Mouse (Mus musculus) lung, adult 18-20 months (tissue): ENCODE results near the gene B230217C12Rik.

Experiments
- DNase-seq, 2 experiments: peaks; one replicate each; pipeline ENCODE4 v3.0.0; 2022; ENCODE audit warnings: mixed read lengths in 2 of 2

The B230217C12Rik gene

GRCm38 (mm10) chr11:97874396-97874795 lies 33.8 kb downstream of the B230217C12Rik start:
- no peak for DNase-seq

GRCm38 (mm10) chr11:97877341-97877740 lies 36.8 kb downstream of the B230217C12Rik start:
- no peak for DNase-seq

DNA sequence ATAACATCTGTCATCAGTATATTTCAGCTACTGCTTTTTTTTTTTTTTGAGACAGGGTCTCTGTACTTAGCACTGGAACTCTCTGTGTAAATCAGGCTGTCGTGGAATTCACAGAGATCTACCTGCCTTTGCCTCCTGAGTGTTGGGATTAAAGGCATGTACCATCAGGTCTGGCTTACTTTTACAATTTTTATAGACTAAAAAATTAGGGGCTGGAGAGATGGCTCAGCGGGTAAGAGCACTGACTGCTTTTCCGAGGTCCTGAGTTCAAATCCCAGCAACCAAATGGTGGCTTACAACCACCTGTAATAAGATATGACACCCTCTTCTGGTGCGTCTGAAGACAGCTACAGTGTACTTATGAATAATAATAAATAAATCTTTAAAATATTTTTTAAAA lies 39.8 kb downstream of the B230217C12Rik start:
- no peak for DNase-seq

DNA sequence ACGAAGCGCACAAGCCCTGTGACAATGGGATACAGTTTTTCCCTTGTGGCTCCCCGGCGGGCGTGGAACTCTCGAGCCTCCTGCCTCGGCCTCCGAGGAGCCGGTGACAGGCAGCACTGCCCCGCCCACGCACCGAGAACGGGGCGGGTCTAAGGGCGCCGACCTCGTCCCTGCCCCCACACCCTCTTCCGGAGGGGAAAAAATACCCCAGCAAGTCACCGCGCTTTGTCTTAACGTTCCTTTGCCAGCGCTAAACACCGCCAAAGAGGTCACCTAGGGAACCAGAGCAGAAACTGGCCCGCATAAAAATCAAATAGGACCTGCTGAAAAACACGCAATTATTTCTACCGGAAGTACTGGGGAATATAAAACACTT lies 43.0 kb downstream of the B230217C12Rik start:
- DNase-seq: peak; percentile 80 to 81

DNA sequence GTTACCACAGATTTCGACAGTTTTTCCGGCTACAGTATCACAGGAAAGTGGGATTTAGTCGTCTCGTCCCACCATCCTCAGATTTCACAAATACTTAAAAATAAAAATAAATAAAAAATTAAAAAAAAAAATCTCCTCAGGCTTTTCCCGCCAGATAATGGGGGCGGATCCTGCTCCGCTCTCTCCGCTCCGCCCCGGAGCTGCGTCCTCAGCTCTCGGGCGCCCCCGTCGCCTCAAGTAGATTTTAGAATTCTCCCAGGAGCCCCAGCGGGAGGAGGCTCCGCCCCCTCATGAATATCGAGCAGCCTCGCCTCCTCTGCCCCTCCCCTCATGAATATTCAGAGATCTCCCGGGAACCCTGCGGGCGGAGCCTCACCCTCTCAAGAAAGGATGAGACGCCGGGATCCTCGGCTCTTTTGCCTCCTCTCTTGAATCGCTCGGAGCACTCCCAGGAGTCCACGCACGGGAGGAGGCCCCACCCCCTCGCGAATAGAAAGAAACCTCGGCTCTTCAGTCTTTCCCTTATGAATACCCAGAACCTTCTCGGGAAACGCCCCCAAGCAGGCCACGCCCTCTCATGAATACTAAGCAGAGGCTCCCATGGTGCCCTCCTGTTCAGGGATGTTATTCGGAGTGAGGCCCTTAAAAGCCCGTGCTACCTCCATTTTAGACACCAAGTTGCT lies 43.5 kb downstream of the B230217C12Rik start, which contains the start of gene Fbxo47:
Gene Fbxo47 (minus strand): TSS at position 237 of the 683 bp plus-strand sequence.
- peak; percentile 97 to 98 for DNase-seq

DNA sequence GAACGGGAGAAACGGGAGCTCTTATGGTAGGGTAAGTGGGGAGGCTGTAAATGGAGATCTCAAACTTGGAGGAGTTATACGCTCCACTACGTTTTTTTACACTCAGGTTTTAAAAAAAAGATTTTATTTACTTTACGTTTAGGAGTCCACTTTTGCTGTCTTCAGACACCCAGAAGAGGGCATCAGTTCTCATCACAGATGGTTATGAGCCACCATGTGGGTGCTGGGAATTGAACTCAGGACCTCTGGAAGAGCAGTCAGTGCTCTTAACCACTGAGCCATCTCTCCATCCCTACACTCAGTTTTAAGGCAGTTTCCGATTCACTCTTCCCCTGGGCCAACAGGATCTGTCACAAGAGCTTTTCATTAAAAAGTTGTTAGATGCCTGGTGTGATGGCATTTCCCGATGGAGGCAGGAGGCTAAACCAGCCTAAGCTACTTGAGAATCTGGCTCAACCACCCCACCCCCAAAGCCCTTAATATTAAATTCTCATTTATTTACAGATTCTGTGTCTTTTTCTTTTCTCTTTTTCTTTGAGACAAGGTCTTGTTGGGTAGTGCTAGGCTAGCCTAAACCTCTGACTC lies 44.1 kb downstream of the B230217C12Rik start:
- no peak for DNase-seq

DNA sequence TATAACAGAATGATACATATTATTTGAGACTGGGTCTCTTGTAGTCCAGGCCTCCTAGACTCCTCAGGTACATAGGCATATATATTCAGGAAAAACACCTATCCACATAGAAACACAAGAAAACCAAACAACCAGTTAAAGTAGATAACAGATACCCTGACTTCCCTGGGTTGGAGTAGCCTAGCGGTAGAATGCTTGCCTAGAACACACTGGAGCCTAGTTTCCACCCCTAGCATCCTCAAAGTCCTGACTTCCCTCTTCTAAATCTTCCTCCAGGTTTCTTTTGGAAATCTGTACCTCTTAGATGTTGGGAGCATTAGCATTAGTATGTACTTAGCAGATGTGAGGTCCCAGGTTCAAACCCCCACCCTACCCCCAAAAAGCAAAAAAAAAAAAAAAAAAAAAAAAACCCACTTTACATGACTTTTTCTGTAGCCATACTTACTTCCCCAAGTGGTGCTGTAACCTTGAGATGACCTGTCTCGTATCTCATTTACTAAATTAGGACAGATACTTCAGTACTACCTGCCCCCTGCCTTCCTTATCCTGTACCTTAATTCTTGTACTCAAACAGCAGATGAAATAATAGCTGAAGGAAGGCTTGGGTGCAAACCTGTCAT lies 44.8 kb downstream of the B230217C12Rik start:
- DNase-seq: no peak

DNA sequence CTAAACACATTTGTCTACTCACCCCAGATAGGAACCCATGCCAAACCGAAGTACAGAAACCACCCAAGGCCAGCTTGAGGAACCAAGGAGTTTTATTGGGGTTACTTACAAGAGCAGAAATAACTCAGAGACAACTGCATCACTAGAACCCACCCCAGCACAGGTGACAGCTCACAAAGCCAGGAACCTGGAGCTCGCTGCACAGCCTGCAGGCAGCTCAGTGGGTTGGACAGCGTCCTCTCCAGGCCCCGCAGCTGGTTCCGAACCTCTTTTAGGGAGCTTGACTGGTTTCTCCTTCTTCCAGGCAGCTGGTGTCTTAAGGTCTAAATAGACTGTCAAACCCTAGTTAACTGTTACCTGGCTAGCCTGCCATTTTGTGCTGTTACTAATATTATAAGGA lies 51.2 kb downstream of the B230217C12Rik start:
- DNase-seq: no peak
